In genomic region chr16:31705213-31705612, GRCm38 (mm10) we compare ENCODE assay signal across 14 mouse cellular contexts. TPM values are rescaled to one million over a fixed set of nuclear protein-coding genes. Genes with fewer than 3 reads are reported as not detected.
A peak's percentile ranks its signal among the peaks of the same experiment; 100 is the strongest.
DNase-seq lines count a peak whose midpoint lies in the region; ATAC-seq and TF ChIP-seq lines count a peak whose summit lies in the region.
"Had no signal": no experiment of that assay in that cellular context is flagged by ENCODE, and none has a peak within 500 bp of the region (broad histone marks: within the 10 kb centered on the region; RNA-seq: fewer than 3 reads in every experiment).

No protein-coding gene starts in this region.

- ATAC-seq in kidney, postnatal 0 days (replicated peaks; ENCODE audit: low FRiP score, low read depth), result no peak

- H3K4me3 ChIP-seq in kidney, postnatal 0 days (replicated peaks; ENCODE audit: low read depth, low read length), result no peak overlapping the region
- H3K4me3 ChIP-seq: liver, embryonic 13.5 days had no signal

- H3K9ac ChIP-seq in kidney, postnatal 0 days (ENCODE audit: low read depth, low read length), result no peak overlapping the region
- H3K9ac ChIP-seq: liver, embryonic 13.5 days had no signal

- DNase-seq in cerebellum, adult 9-10 months, result peak; percentile 66
- no peak for DNase-seq in cerebellum, adult 11-12 months
- peak; percentile 88 for DNase-seq in kidney, postnatal 0 days (ENCODE audit: low spot score)
- no peak for DNase-seq in kidney, postnatal 10 days
- DNase-seq in A20 (ENCODE audit: low read depth, low spot score), result peak; percentile 29
- peak; percentile 66 for DNase-seq in embryo, embryonic 10.5 days (ENCODE audit: low spot score)
- DNase-seq in cerebellum, adult 18-20 months, result no peak
- DNase-seq in left cerebral cortex, postnatal 25 days (ENCODE audit: low spot score in 2 of 2), result no peak
- DNase-seq: cerebellum, adult 8-10 months; gastrocnemius, postnatal 25 days; liver, embryonic 13.5 days; spleen, adult 18-20 months; thymus, postnatal 4 days had no signal

- peak; percentile 70 for TF ChIP-seq CTCF in kidney, postnatal 0 days (IDR thresholded peaks at IDR 0.05; ENCODE audit: low read depth)

- intact Hi-C loops in left cerebral cortex, postnatal 25 days (cut with DNase I), result loop anchor here (2.0 kb wide), 1 partner anchor 246 kb away; no protein-coding TSS in a partner anchor

- H3K4me2 ChIP-seq in kidney, postnatal 0 days (ENCODE audit: low read length), result no peak overlapping the region
- H3K4me2 ChIP-seq: liver, embryonic 13.5 days; midbrain, embryonic 11.5 days had no signal

- H3K4me1 ChIP-seq in kidney, postnatal 0 days (replicated peaks; ENCODE audit: insufficient read depth, low read length), result no peaks in the 10 kb centered on the region

- H3K27me3 ChIP-seq in kidney, postnatal 0 days (ENCODE audit: insufficient read depth, low read length), result no peaks in the 10 kb centered on the region
- H3K27me3 ChIP-seq: liver, embryonic 13.5 days had no signal

- no peak overlapping the region for H3K27ac ChIP-seq in kidney, postnatal 0 days
- H3K27ac ChIP-seq: liver, embryonic 13.5 days had no signal

- 24% methylated on average over 2 of the region's 2 CpGs for WGBS in kidney, postnatal 0 days

- no peaks in the 10 kb centered on the region for H3K9me3 ChIP-seq in kidney, postnatal 0 days (replicated peaks; ENCODE audit: low read length)
- H3K9me3 ChIP-seq: liver, embryonic 13.5 days had no signal

- no peaks in the 10 kb centered on the region for H3K36me3 ChIP-seq in kidney, postnatal 0 days (ENCODE audit: insufficient read depth, low read length)
- H3K36me3 ChIP-seq: liver, embryonic 13.5 days had no signal

RNA-seq across cellular contexts. Expression of gene Dlg1, which starts 42.0 kb away (rescaled TPM):
- polyA plus RNA-seq in kidney, postnatal 0 days (2015; fragmentation: Nextera tagmentation; extraction: Ambion mirVana), result 19.3 and 20.0 TPM in 2 replicates
- total RNA-seq in left cerebral cortex, postnatal 25 days (2021), result 100 to 1,000 TPM; 188 to 190 TPM

Comparison
In these comparisons a context has a peak if more than half of its experiments do, and no peak if none do; other contexts are left out.
1. DNase-seq: peak in cerebellum, adult 9-10 months (single experiment), kidney, postnatal 0 days (single experiment), A20 (single experiment) and embryo, embryonic 10.5 days (single experiment); none in cerebellum, adult 11-12 months (single experiment), kidney, postnatal 10 days (single experiment), cerebellum, adult 18-20 months (0 of 2) and left cerebral cortex, postnatal 25 days (0 of 2).